Mouse (Mus musculus) liver, embryonic 13.5 days (tissue): ENCODE measurements around the gene Klhl29. TPM values are rescaled to one million over a fixed set of nuclear protein-coding genes. Genes with fewer than 3 reads are reported as not detected.

ENCODE experiments used
- ATAC-seq: fragments of 200-750 bp; cut with Nextera tagmentation; 2 replicates; pipeline ENCODE4 v1.8.0; 2017; ENCODE audit warnings: low read depth, mild to moderate bottlenecking, moderate number of reproducible peaks, moderate library complexity
- DNase-seq: peaks from one replicate; pipeline ENCODE4 v3.0.0; 2022
- H3K27ac ChIP-seq: fragments of 300-500 bp; sonication (generic); 2 replicates; pipeline ENCODE4 v1.5.1; 2015; ENCODE audit warnings: moderate library complexity, mild to moderate bottlenecking, inconsistent platforms
- H3K27me3 ChIP-seq: fragments of 300-500 bp; sonication (generic); 2 replicates; pipeline ENCODE4 v1.6.1; 2015; ENCODE audit warnings: mild to moderate bottlenecking, inconsistent platforms
- H3K36me3 ChIP-seq: fragments of 300-500 bp; sonication (generic); 2 replicates; pipeline ENCODE4 v1.6.1; 2015; ENCODE audit warnings: mild to moderate bottlenecking, inconsistent platforms
- H3K4me1 ChIP-seq: fragments of 300-500 bp; sonication (generic); replicated peaks from 2 replicates; pipeline ENCODE4 v1.6.1; 2015; ENCODE audit warnings: inconsistent platforms
- H3K4me2 ChIP-seq: fragments of 300-500 bp; sonication (generic); 2 replicates; pipeline ENCODE4 v1.6.1; 2015; ENCODE audit warnings: inconsistent platforms, mild to moderate bottlenecking, moderate library complexity
- H3K4me3 ChIP-seq: fragments of 300-500 bp; sonication (generic); replicated peaks from 2 replicates; pipeline ENCODE4 v1.5.1; 2015; ENCODE audit warnings: mild to moderate bottlenecking, inconsistent platforms
- H3K9ac ChIP-seq: fragments of 300-500 bp; sonication (generic); 2 replicates; pipeline ENCODE4 v1.6.1; 2015; ENCODE audit warnings: mild to moderate bottlenecking, inconsistent platforms
- H3K9me3 ChIP-seq: fragments of 300-500 bp; sonication (generic); replicated peaks from 2 replicates; pipeline ENCODE4 v1.6.1; 2016; ENCODE audit warnings: inconsistent platforms
- WGBS: fragments of 180-500 bp; shearing (Covaris S2); methylation state at CpG from one replicate; pipeline ENCODE4 v1.1.7; 2015; ENCODE audit not compliant: insufficient replicate concordance; 5-methylcytosine and 5-hydroxymethylcytosine counted together
- polyA plus RNA-seq: library from polyadenylated mRNA; unstranded; fragments of >200 nt; fragmentation: Nextera tagmentation; extraction: Ambion mirVana; gene quantifications from 2 replicates; pipeline ENCODE4 v1.2.1, GENCODE M21; 2015

The Klhl29 gene
- polyA plus RNA-seq, 1 experiment from 2014 or later, result 0.05 TPM

- H3K9ac ChIP-seq, result no peak overlapping the region
- 63% methylated on average over 9 of the region's 9 CpGs for WGBS
Measured at GRCm38 (mm10) chr12:5322444-5323087, 52.9 kb downstream of the Klhl29 start.

GRCm38 (mm10) chr12:5321017-5321416, 54.5 kb downstream of the Klhl29 start:
- 57% methylated on average over 3 of the region's 3 CpGs for WGBS
- ATAC-seq (no peak), DNase-seq (no peak)
- Histone ChIP-seq H3K4me1 (no peaks in the 10 kb centered on the region), H3K27ac (no peak overlapping the region), H3K36me3 (no peaks in the 10 kb centered on the region), H3K9ac (no peak overlapping the region), H3K9me3 (no peaks in the 10 kb centered on the region), H3K4me3 (no peak overlapping the region), H3K4me2 (no peak overlapping the region), H3K27me3 (no peaks in the 10 kb centered on the region)

More at GRCm38 (mm10) chr12:5322444-5323087, 52.9 kb downstream of the Klhl29 start:
- no peak overlapping the region for H3K4me2 ChIP-seq
- no peak overlapping the region for H3K4me3 ChIP-seq
- H3K9me3 ChIP-seq, result no peaks in the 10 kb centered on the region
- ATAC-seq (no peak), DNase-seq (no peak)
- H3K4me1 ChIP-seq, result no peaks in the 10 kb centered on the region
- no peaks in the 10 kb centered on the region for H3K27me3 ChIP-seq
- H3K27ac ChIP-seq, result no peak overlapping the region
- H3K36me3 ChIP-seq, result no peaks in the 10 kb centered on the region

- ATAC-seq, result no peak
- H3K36me3 ChIP-seq, result no peaks in the 10 kb centered on the region
- no peak overlapping the region for H3K9ac ChIP-seq
- no peak overlapping the region for H3K4me2 ChIP-seq
- no peak overlapping the region for H3K27ac ChIP-seq
- no peak overlapping the region for H3K4me3 ChIP-seq
- H3K27me3 ChIP-seq, result no peaks in the 10 kb centered on the region
- H3K4me1 ChIP-seq, result no peaks in the 10 kb centered on the region
- 43% methylated on average over 12 of the region's 12 CpGs for WGBS
- H3K9me3 ChIP-seq, result no peaks in the 10 kb centered on the region
- DNase-seq, result no peak
Measured at GRCm38 (mm10) chr12:5319359-5319973, 56.0 kb downstream of the Klhl29 start.

- no peak for ATAC-seq
- no peaks in the 10 kb centered on the region for H3K27me3 ChIP-seq
- no peak overlapping the region for H3K4me3 ChIP-seq
- H3K9ac ChIP-seq, result no peak overlapping the region
- WGBS, result 78% methylated on average over 9 of the region's 9 CpGs
- H3K36me3 ChIP-seq, result no peaks in the 10 kb centered on the region
- no peaks in the 10 kb centered on the region for H3K4me1 ChIP-seq
- no peak for DNase-seq
- H3K4me2 ChIP-seq, result no peak overlapping the region
- no peaks in the 10 kb centered on the region for H3K9me3 ChIP-seq
- H3K27ac ChIP-seq, result no peak overlapping the region
Measured at GRCm38 (mm10) chr12:5316029-5316567, 59.4 kb downstream of the Klhl29 start.

GRCm38 (mm10) chr12:5307923-5308322, 67.6 kb downstream of the Klhl29 start:
- no peaks in the 10 kb centered on the region for H3K9me3 ChIP-seq
- H3K4me2 ChIP-seq, result no peak overlapping the region
- no peak overlapping the region for H3K9ac ChIP-seq
- H3K27me3 ChIP-seq, result no peaks in the 10 kb centered on the region
- H3K36me3 ChIP-seq, result no peaks in the 10 kb centered on the region
- no peaks in the 10 kb centered on the region for H3K4me1 ChIP-seq
- DNase-seq (no peak), ATAC-seq (no peak)
- no peak overlapping the region for H3K4me3 ChIP-seq
- WGBS, result 64% methylated on average over 2 of the region's 2 CpGs
- H3K27ac ChIP-seq, result no peak overlapping the region

GRCm38 (mm10) chr12:5305466-5305865, 70.0 kb downstream of the Klhl29 start:
- Histone ChIP-seq H3K27ac (no peak overlapping the region), H3K9ac (no peak overlapping the region), H3K4me3 (no peak overlapping the region), H3K36me3 (no peaks in the 10 kb centered on the region), H3K27me3 (no peaks in the 10 kb centered on the region), H3K4me1 (no peaks in the 10 kb centered on the region), H3K4me2 (no peak overlapping the region), H3K9me3 (no peaks in the 10 kb centered on the region)
- no peak for ATAC-seq
- 29% methylated on average over 1 of the region's 1 CpGs for WGBS
- DNase-seq, result no peak

GRCm38 (mm10) chr12:5303912-5304311, 71.6 kb downstream of the Klhl29 start:
- 70% methylated on average over 5 of the region's 5 CpGs for WGBS
- Histone ChIP-seq H3K9ac (no peak overlapping the region), H3K4me3 (no peak overlapping the region), H3K4me1 (no peaks in the 10 kb centered on the region), H3K27me3 (no peaks in the 10 kb centered on the region), H3K4me2 (no peak overlapping the region), H3K9me3 (no peaks in the 10 kb centered on the region), H3K36me3 (no peaks in the 10 kb centered on the region), H3K27ac (no peak overlapping the region)
- DNase-seq (no peak), ATAC-seq (no peak)

- Histone ChIP-seq H3K9ac (no peak overlapping the region), H3K4me2 (no peak overlapping the region), H3K27ac (no peak overlapping the region), H3K27me3 (no peaks in the 10 kb centered on the region), H3K36me3 (no peaks in the 10 kb centered on the region), H3K4me1 (no peaks in the 10 kb centered on the region), H3K4me3 (no peak overlapping the region), H3K9me3 (no peaks in the 10 kb centered on the region)
- 77% methylated on average over 4 of the region's 4 CpGs for WGBS
- no peak for DNase-seq
- no peak for ATAC-seq
Measured at GRCm38 (mm10) chr12:5303100-5303499, 72.4 kb downstream of the Klhl29 start.

- H3K4me3 ChIP-seq, result no peak overlapping the region
- no peak overlapping the region for H3K4me2 ChIP-seq
- H3K9me3 ChIP-seq, result no peaks in the 10 kb centered on the region
- no peak for DNase-seq
- H3K27me3 ChIP-seq, result no peaks in the 10 kb centered on the region
- 58% methylated on average over 5 of the region's 5 CpGs for WGBS
- ATAC-seq, result no peak
- no peaks in the 10 kb centered on the region for H3K4me1 ChIP-seq
- H3K27ac ChIP-seq, result no peak overlapping the region
- H3K36me3 ChIP-seq, result no peaks in the 10 kb centered on the region
- H3K9ac ChIP-seq, result no peak overlapping the region
Measured at GRCm38 (mm10) chr12:5301841-5302240, 73.6 kb downstream of the Klhl29 start.

- ATAC-seq (no peak), DNase-seq (no peak)
- Histone ChIP-seq H3K9ac (no peak overlapping the region), H3K27me3 (no peaks in the 10 kb centered on the region), H3K27ac (no peak overlapping the region), H3K9me3 (no peaks in the 10 kb centered on the region), H3K36me3 (no peaks in the 10 kb centered on the region), H3K4me3 (no peak overlapping the region), H3K4me1 (no peaks in the 10 kb centered on the region), H3K4me2 (no peak overlapping the region)
- whole genome bisulfite sequencing, result 65% methylated on average over 7 of the region's 7 CpGs
Measured at GRCm38 (mm10) chr12:5296422-5296821, 79.1 kb downstream of the Klhl29 start.

GRCm38 (mm10) chr12:5292316-5292715, 83.2 kb downstream of the Klhl29 start:
- 79% methylated on average over 7 of the region's 7 CpGs for WGBS
- H3K27me3 ChIP-seq, result no peaks in the 10 kb centered on the region
- ATAC-seq (no peak), DNase-seq (no peak)
- no peak overlapping the region for H3K4me3 ChIP-seq
- H3K9me3 ChIP-seq, result no peaks in the 10 kb centered on the region
- H3K9ac ChIP-seq, result no peak overlapping the region
- H3K27ac ChIP-seq, result no peak overlapping the region
- no peaks in the 10 kb centered on the region for H3K36me3 ChIP-seq
- no peaks in the 10 kb centered on the region for H3K4me1 ChIP-seq
- no peak overlapping the region for H3K4me2 ChIP-seq

- 66% methylated on average over 11 of the region's 11 CpGs for WGBS
- H3K36me3 ChIP-seq, result no peaks in the 10 kb centered on the region
- no peak for ATAC-seq
Measured at GRCm38 (mm10) chr12:5285579-5285978, 89.9 kb downstream of the Klhl29 start.

More at GRCm38 (mm10) chr12:5285579-5285978, 89.9 kb downstream of the Klhl29 start:
- Histone ChIP-seq H3K27me3 (no peaks in the 10 kb centered on the region), H3K4me2 (no peak overlapping the region), H3K27ac (no peak overlapping the region), H3K9ac (no peak overlapping the region), H3K9me3 (no peaks in the 10 kb centered on the region), H3K4me1 (no peaks in the 10 kb centered on the region), H3K4me3 (no peak overlapping the region)
- DNase-seq, result no peak
